Mouse (Mus musculus): ENCODE results near the gene Parp4.

- TF ChIP-seq POLR2A (IDR thresholded peaks at IDR 0.05; ENCODE audit: low read depth, low read length), result no peak
- TF ChIP-seq CTCF (IDR thresholded peaks at IDR 0.05; ENCODE audit: extremely low read depth, insufficient read depth, insufficient read length, insufficient replicate concordance), result no peak
Observed at GRCm38 (mm10) chr14:56666909-56667308, 91.5 kb downstream of the Parp4 start.

Data from spleen, adult 2 months (tissue).